Mouse (Mus musculus) brain, embryonic 14.5 days (tissue): ENCODE measurements around the gene Rhox6.

Source experiments
- CTCF ChIP-seq: fragments of 200-500 bp; IDR thresholded peaks from 2 replicates; pipeline ENCODE4 v1.5.1; 2012; ENCODE audit warnings: inconsistent platforms, mild to moderate bottlenecking, moderate library complexity, borderline replicate concordance; ENCODE audit not compliant: insufficient read depth, insufficient read length; ENCODE audit errors: extremely low read depth
- POLR2A ChIP-seq: fragments of 200-500 bp; IDR thresholded peaks from 2 replicates; pipeline ENCODE4 v1.6.1; 2012; ENCODE audit warnings: mild to moderate bottlenecking, inconsistent platforms, borderline replicate concordance; ENCODE audit not compliant: poor library complexity, insufficient read depth, insufficient read length, severe bottlenecking; ENCODE audit errors: extremely low read depth

- TF ChIP-seq CTCF (peak; percentile 49; the same call in 1 of the 2 replicates), POLR2A (no peak)
These were observed 15.5 kb upstream of the Rhox6 start for GRCm38 (mm10) chrX:37811179-37811578.
